Mouse (Mus musculus): ENCODE results near the gene Prrt4. TPM values are rescaled to one million over a fixed set of nuclear protein-coding genes. Genes with fewer than 3 reads are reported as not detected.

Gene Prrt4
- polyA plus RNA-seq, 1 experiment from 2014 or later, result 0.83 TPM

DNA sequence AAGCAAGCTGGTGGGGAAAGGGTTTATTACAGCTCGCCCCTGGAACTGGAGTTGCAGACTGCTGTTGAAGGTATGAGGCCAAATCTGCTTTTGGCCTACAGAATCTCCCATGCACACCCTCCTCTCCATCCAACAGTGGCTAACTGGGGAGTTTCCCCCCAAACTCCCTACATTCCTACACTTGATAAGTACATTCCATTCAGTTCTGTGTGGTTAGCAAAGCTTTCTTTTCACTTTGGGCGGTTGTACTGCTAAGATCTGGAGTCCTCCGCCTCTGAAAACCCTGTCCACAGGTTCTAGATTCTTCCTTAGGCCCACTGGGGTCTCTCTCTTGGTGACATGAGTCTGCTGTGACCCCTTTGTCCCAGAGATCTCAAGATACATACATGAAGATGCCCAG is 34.4 kb downstream of the Prrt4 start:
- Histone ChIP-seq H3K27me3 (no peaks in the 10 kb centered on the region), H3K9ac (no peak overlapping the region), H3K27ac (no peak overlapping the region), H3K4me3 (no peak overlapping the region), H3K36me3 (peaks cover 31% of the 10 kb centered on the region), H3K9me3 (no peaks in the 10 kb centered on the region), H3K4me2 (no peak overlapping the region), H3K4me1 (no peaks in the 10 kb centered on the region)
- 81% methylated on average over 3 of the region's 3 CpGs for WGBS
- ATAC-seq (ENCODE audit: insufficient number of reproducible peaks, low FRiP score, low TSS enrichment, low read depth), result no peak

GRCm38 (mm10) chr6:29143608-29144007 is 35.8 kb downstream of the Prrt4 start:
- WGBS, result 43% methylated on average over 5 of the region's 5 CpGs
- H3K27ac ChIP-seq, result no peak overlapping the region
- no peak overlapping the region for H3K4me3 ChIP-seq
- no peaks in the 10 kb centered on the region for H3K9me3 ChIP-seq
- no peak overlapping the region for H3K4me2 ChIP-seq
- H3K36me3 ChIP-seq, result peaks cover 25% of the 10 kb centered on the region
- H3K4me1 ChIP-seq, result no peaks in the 10 kb centered on the region
- no peaks in the 10 kb centered on the region for H3K27me3 ChIP-seq
- H3K9ac ChIP-seq, result no peak overlapping the region
- ATAC-seq (ENCODE audit: insufficient number of reproducible peaks, low FRiP score, low TSS enrichment, low read depth), result no peak

DNA sequence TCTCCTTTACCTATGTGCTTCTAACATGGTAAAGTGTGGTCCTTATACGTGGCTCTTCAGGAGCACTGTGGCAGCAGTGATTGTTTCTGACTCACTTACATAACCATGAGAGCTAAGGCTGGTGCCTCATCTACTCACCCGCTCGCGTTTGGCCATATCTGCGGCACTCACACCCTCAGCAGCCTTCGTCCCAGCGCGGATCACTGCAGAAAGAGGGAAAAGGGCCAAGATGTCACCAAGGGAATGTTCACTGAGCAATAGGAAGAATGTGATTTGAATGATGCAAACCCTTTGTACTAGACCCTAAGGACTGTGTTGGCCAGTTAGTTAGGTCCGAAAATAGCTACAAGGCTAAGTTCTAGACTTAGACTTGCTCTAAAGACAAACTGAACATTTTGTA is 41.9 kb downstream of the Prrt4 start:
- Histone ChIP-seq H3K27ac (no peak overlapping the region), H3K27me3 (no peaks in the 10 kb centered on the region), H3K4me1 (no peaks in the 10 kb centered on the region), H3K4me3 (no peak overlapping the region), H3K9ac (no peak overlapping the region), H3K36me3 (peaks cover 68% of the 10 kb centered on the region), H3K4me2 (no peak overlapping the region), H3K9me3 (no peaks in the 10 kb centered on the region)
- no peak for ATAC-seq (ENCODE audit: insufficient number of reproducible peaks, low FRiP score, low TSS enrichment, low read depth)
- WGBS, result 92% methylated on average over 9 of the region's 9 CpGs

- no peak overlapping the region for H3K27ac ChIP-seq
- H3K4me1 ChIP-seq, result no peaks in the 10 kb centered on the region
- H3K36me3 ChIP-seq, result peaks cover 84% of the 10 kb centered on the region
- H3K4me2 ChIP-seq, result no peak overlapping the region
- H3K9ac ChIP-seq, result no peak overlapping the region
- H3K27me3 ChIP-seq, result no peaks in the 10 kb centered on the region
- 92% methylated on average over 9 of the region's 9 CpGs for WGBS
- ATAC-seq (ENCODE audit: insufficient number of reproducible peaks, low FRiP score, low TSS enrichment, low read depth), result no peak
- no peak overlapping the region for H3K4me3 ChIP-seq
- no peaks in the 10 kb centered on the region for H3K9me3 ChIP-seq
These were observed 46.3 kb downstream of the Prrt4 start for GRCm38 (mm10) chr6:29133100-29133499.

- Histone ChIP-seq H3K27ac (no peak overlapping the region), H3K4me3 (no peak overlapping the region), H3K27me3 (no peaks in the 10 kb centered on the region), H3K9ac (no peak overlapping the region), H3K36me3 (peaks cover 70% of the 10 kb centered on the region), H3K4me2 (no peak overlapping the region), H3K9me3 (no peaks in the 10 kb centered on the region), H3K4me1 (no peaks in the 10 kb centered on the region)
- no peak for ATAC-seq (ENCODE audit: insufficient number of reproducible peaks, low FRiP score, low TSS enrichment, low read depth)
- WGBS, result 89% methylated on average over 7 of the region's 7 CpGs
These were observed 52.4 kb downstream of the Prrt4 start for GRCm38 (mm10) chr6:29126878-29127426.

- WGBS, result 93% methylated on average over 13 of the region's 13 CpGs
These were observed 59.4 kb downstream of the Prrt4 start for GRCm38 (mm10) chr6:29119990-29120389.

More at GRCm38 (mm10) chr6:29119990-29120389, 59.4 kb downstream of the Prrt4 start:
- Histone ChIP-seq H3K9ac (no peak overlapping the region), H3K27ac (no peak overlapping the region), H3K36me3 (peaks cover 12% of the 10 kb centered on the region), H3K9me3 (no peaks in the 10 kb centered on the region), H3K4me2 (no peak overlapping the region), H3K4me3 (no peak overlapping the region), H3K4me1 (peaks cover 8% of the 10 kb centered on the region), H3K27me3 (no peaks in the 10 kb centered on the region)
- ATAC-seq (ENCODE audit: insufficient number of reproducible peaks, low FRiP score, low TSS enrichment, low read depth), result no peak

Small RNAs within 50 kb of the gene (microRNA-seq; reads per million reads assigned to microRNA genes)
- gene Gm24303, result not detected

Other genes starting within 250 kb of the Prrt4 start
- not detected in 2 replicates for gene Lep, start 119.4 kb downstream of the Prrt4 start, polyA plus RNA-seq (2015; fragmentation: Nextera tagmentation; extraction: Ambion mirVana)
- gene Rbm28, start 14.6 kb downstream of the Prrt4 start, polyA plus RNA-seq (2015; fragmentation: Nextera tagmentation; extraction: Ambion mirVana), result 30.7 and 31.5 TPM in 2 replicates
- gene Impdh1, start 36.8 kb upstream of the Prrt4 start, polyA plus RNA-seq (2015; fragmentation: Nextera tagmentation; extraction: Ambion mirVana), result 50.4 and 56.8 TPM in 2 replicates
- 41.8 and 45.7 TPM in 2 replicates for gene Hilpda, start 92.9 kb upstream of the Prrt4 start, polyA plus RNA-seq (2015; fragmentation: Nextera tagmentation; extraction: Ambion mirVana)
- 0.19 and 0.38 TPM in 2 replicates for gene Fam71f2, start 100.0 kb upstream of the Prrt4 start, polyA plus RNA-seq (2015; fragmentation: Nextera tagmentation; extraction: Ambion mirVana)
- gene Fam71f1, start 139.6 kb upstream of the Prrt4 start, polyA plus RNA-seq (2015; fragmentation: Nextera tagmentation; extraction: Ambion mirVana), result not detected in 2 replicates
- gene Calu, start 168.5 kb upstream of the Prrt4 start, polyA plus RNA-seq (2015; fragmentation: Nextera tagmentation; extraction: Ambion mirVana), result 549 and 573 TPM in 2 replicates
- 1.1 and 1.3 TPM in 2 replicates for gene Opn1sw, start 208.9 kb upstream of the Prrt4 start, polyA plus RNA-seq (2015; fragmentation: Nextera tagmentation; extraction: Ambion mirVana)
- 18.1 and 21.0 TPM in 2 replicates for gene Ccdc136, start 216.7 kb upstream of the Prrt4 start, polyA plus RNA-seq (2015; fragmentation: Nextera tagmentation; extraction: Ambion mirVana)

Measured in limb, embryonic 15.5 days (tissue).